Mouse (Mus musculus): ENCODE results near the gene Smarcd3. TPM values are rescaled to one million over a fixed set of nuclear protein-coding genes. Genes with fewer than 3 reads are reported as not detected.
A peak's percentile ranks its signal among the peaks of the same experiment; 100 is the strongest.

Gene Smarcd3
- polyA plus RNA-seq, 1 experiment from 2014 or later: 15.2 TPM

DNA sequence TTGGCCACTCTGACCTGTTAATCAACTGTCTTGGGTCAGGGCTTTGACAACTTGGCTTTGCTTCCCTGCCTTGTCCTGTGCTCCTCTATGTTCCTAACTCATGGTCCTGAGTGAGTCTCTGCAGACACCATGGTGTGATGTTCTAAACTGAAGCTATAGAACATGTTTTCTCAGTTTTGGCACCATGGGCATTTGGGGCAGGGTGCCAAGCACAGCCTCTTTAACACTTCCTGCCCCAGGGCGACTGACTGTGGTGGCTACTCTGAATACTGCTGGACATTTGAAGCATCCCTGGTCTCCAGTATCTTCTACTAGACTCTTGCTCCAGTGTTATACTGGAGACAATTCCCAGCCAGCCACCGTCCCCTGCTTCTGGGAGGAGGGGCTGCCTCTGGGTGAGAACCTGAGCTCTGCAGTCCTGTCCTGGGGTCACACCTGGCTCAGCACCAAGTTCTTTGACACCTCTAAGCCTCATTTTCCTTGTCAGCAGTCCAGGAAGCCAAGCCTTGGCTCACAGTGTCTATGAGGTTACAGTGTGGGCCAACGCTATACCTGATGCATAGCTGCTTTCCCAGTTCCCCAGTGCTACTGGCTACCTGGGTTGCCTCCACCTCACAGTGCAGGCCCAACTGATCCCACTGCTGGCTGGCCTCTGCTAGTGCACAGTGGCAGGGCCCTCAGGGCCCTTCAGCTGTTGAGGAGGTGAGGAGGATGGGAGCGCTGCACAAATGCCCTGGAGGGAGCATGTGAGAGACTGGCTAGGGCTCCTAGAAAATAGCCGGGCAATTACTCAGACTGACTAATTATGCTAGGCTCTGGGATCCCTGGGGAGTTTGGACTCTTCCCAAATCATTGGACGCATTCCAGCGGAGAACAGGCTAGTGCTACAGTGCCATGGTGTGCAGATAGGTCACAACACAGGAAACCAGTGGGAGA lies 12.6 kb downstream of the Smarcd3 start:
- H3K27me3 ChIP-seq (replicated peaks; ENCODE audit: control insufficient read depth, insufficient read depth, low read length): peaks cover 31% of the 10 kb centered on the region
- H3K9me3 ChIP-seq (ENCODE audit: control insufficient read depth, low read length): no peaks in the 10 kb centered on the region
- H3K36me3 ChIP-seq (ENCODE audit: control insufficient read depth, insufficient read depth, low read length): no peaks in the 10 kb centered on the region
- no peak overlapping the region for H3K4me2 ChIP-seq
- ATAC-seq (replicated peaks; ENCODE audit: low FRiP score) (no peak), DNase-seq (ENCODE audit: low spot score) (no peak)
- 71% methylated on average over 7 of the region's 7 CpGs for WGBS
- H3K4me3 ChIP-seq (ENCODE audit: low read depth, low read length): no peak overlapping the region
- no peak overlapping the region for H3K9ac ChIP-seq (ENCODE audit: low read depth, low read length)
- peaks cover 2% of the 10 kb centered on the region; the same call in 1 of the 2 replicates for H3K4me1 ChIP-seq (replicated peaks; ENCODE audit: control insufficient read depth, insufficient read depth, low read length)
- no peak overlapping the region for H3K27ac ChIP-seq (ENCODE audit: low read depth, low read length)

DNA sequence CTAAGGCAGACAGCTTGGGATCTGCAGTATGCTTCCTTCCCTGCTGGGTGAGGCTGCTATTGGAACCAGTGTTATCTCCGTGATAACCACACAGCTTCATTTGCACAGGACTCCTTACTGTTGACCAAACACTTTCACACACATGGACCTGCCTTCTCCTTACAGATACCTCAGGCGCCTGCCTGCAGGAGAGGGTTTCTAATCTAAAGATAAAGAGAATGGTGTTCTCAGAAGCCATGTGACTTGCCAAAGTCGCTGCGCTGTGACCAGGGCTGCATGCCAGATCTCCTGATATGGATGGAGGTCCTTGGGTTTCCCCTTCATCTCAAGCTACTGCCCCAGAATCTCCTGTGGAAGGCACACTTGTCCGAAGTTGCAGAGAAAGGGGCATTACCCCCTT lies 14.8 kb downstream of the Smarcd3 start:
- ATAC-seq (replicated peaks; ENCODE audit: low FRiP score): no peak
- Histone ChIP-seq H3K9ac (ENCODE audit: low read depth, low read length) (no peak overlapping the region), H3K27me3 (replicated peaks; ENCODE audit: control insufficient read depth, insufficient read depth, low read length) (peaks cover 53% of the 10 kb centered on the region), H3K36me3 (ENCODE audit: control insufficient read depth, insufficient read depth, low read length) (no peaks in the 10 kb centered on the region), H3K4me3 (ENCODE audit: low read depth, low read length) (no peak overlapping the region), H3K27ac (ENCODE audit: low read depth, low read length) (no peak overlapping the region), H3K4me1 (replicated peaks; ENCODE audit: control insufficient read depth, insufficient read depth, low read length) (peaks cover 10% of the 10 kb centered on the region), H3K4me2 (no peak overlapping the region), H3K9me3 (ENCODE audit: control insufficient read depth, low read length) (no peaks in the 10 kb centered on the region)
- DNase-seq (ENCODE audit: low spot score): no peak
- WGBS: 6% methylated on average over 5 of the region's 5 CpGs

DNA sequence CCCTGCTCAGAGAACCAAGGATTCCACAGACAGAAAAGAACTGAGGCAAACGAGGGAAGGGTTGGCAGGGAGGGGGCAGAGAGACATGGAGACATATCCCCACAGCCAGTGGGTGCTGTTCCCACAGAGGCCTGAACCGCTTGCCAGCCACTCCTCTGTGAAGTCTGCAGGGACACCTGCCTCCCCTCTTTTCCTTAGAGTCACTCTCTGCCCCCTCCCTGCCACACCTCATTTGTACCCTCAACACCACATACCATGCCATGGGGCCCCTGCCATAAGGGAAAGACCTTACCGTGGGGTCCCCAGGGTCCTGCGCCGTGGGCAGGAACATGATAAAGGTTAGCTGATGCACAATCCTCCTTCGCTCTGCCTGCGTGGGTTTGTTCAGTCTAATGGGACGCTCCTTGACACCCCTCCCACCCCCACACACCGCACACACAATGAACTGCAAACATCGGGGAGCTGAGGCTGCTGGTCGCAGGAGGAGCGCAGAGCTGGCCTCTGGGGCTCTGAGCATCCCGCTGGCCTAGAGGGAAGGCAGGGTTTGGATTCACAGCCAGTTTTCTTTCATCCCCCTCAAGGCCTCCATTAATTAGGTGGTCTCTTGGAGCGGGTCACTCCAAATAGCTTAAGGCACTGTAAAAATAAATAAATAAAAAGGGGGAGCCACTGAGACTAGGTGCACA lies 18.1 kb downstream of the Smarcd3 start:
- Histone ChIP-seq H3K27ac (ENCODE audit: low read depth, low read length) (no peak overlapping the region), H3K9ac (ENCODE audit: low read depth, low read length) (no peak overlapping the region), H3K4me3 (ENCODE audit: low read depth, low read length) (no peak overlapping the region), H3K36me3 (ENCODE audit: control insufficient read depth, insufficient read depth, low read length) (no peaks in the 10 kb centered on the region), H3K27me3 (replicated peaks; ENCODE audit: control insufficient read depth, insufficient read depth, low read length) (peaks cover 86% of the 10 kb centered on the region), H3K4me1 (replicated peaks; ENCODE audit: control insufficient read depth, insufficient read depth, low read length) (peaks cover 30% of the 10 kb centered on the region), H3K9me3 (ENCODE audit: control insufficient read depth, low read length) (no peaks in the 10 kb centered on the region), H3K4me2 (peak overlapping the region; percentile 33)
- ATAC-seq (replicated peaks; ENCODE audit: low FRiP score): no peak
- DNase-seq (ENCODE audit: low spot score): no peak
- WGBS: 33% methylated on average over 14 of the region's 14 CpGs

DNA sequence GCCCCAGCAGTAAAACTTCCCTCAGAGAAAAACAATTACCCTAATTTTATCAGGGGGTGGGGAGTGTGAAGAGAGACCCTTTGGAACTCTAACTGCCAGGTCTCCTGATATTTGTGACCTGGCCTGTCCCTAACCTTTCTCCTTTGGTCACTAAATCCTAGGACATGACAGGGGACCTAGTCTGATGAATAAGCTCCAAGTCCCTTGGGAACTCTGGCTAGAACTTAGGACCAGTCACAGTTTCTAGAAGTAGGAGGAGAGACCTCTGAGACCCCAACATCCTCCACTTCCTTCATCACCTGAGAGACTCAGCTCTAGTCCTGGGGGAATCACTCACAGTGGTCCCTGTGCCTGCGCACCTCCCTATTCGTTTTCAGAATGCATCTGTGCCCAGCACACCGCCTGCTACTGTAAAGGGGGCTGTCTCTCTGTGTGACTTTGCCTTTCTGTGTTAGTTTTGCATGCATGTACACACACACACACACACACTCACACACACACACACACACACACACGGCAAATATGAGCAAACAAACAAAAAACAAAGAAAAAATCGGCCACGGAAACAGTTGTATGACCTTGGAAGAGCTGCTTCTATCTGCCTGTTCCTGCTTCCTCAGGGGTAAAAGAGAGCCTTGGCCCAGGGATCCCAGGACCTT lies 18.8 kb downstream of the Smarcd3 start:
- WGBS: 26% methylated on average over 6 of the region's 6 CpGs
- peak overlapping the region; percentile 57 for H3K9ac ChIP-seq (ENCODE audit: low read depth, low read length)
- DNase-seq (ENCODE audit: low spot score): no peak
- peak overlapping the region; percentile 56 for H3K4me3 ChIP-seq (ENCODE audit: low read depth, low read length)
- H3K9me3 ChIP-seq (ENCODE audit: control insufficient read depth, low read length): no peaks in the 10 kb centered on the region
- H3K4me1 ChIP-seq (replicated peaks; ENCODE audit: control insufficient read depth, insufficient read depth, low read length): peaks cover 31% of the 10 kb centered on the region
- H3K27me3 ChIP-seq (replicated peaks; ENCODE audit: control insufficient read depth, insufficient read depth, low read length): peaks cover 90% of the 10 kb centered on the region
- peak overlapping the region; percentile 33; the same call in 1 of the 2 replicates for H3K27ac ChIP-seq (ENCODE audit: low read depth, low read length)
- peak overlapping the region; percentile 57 for H3K4me2 ChIP-seq
- no peak for ATAC-seq (replicated peaks; ENCODE audit: low FRiP score)
- H3K36me3 ChIP-seq (ENCODE audit: control insufficient read depth, insufficient read depth, low read length): no peaks in the 10 kb centered on the region

GRCm38 (mm10) chr5:24604656-24605100 lies 19.5 kb downstream of the Smarcd3 start:
- ATAC-seq (replicated peaks; ENCODE audit: low FRiP score): peak; percentile 58
- peak overlapping the region; percentile 57 for H3K4me2 ChIP-seq
- peaks cover 95% of the 10 kb centered on the region for H3K27me3 ChIP-seq (replicated peaks; ENCODE audit: control insufficient read depth, insufficient read depth, low read length)

DNA sequence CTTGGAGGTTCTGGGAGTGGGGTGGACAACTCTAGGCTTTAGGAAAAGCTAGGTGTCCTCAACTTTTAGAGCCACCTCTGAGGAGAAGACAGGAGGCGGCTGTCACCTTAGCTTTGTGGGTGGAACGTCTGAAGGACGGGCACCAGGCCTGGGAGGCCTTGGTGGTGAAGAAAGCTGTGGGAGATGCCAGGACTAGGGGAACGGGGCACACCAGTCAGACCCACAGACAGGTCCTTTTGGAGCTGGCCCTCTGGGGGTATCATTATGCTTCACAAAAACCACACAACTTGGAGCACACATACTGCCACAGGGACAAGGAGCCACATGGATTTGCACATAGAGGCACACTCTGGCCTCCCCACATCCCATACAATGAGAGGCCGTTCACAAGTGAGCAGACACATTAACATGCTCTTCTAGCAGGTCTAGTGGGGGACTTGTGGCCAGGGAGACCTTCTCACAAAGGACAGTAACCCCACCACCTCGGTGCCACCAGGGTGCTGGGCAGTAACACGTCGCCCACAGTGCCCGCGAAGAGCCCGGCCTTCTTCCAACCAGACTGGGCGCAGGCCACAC lies 20.0 kb downstream of the Smarcd3 start:
- DNase-seq (ENCODE audit: low spot score): no peak
- WGBS: 29% methylated on average over 12 of the region's 12 CpGs
- H3K4me2 ChIP-seq: peak overlapping the region; percentile 57
- peak overlapping the region; percentile 57 for H3K9ac ChIP-seq (ENCODE audit: low read depth, low read length)
- H3K36me3 ChIP-seq (ENCODE audit: control insufficient read depth, insufficient read depth, low read length): no peaks in the 10 kb centered on the region
- H3K4me3 ChIP-seq (ENCODE audit: low read depth, low read length): peak overlapping the region; percentile 56
- H3K27me3 ChIP-seq (replicated peaks; ENCODE audit: control insufficient read depth, insufficient read depth, low read length): peaks cover 95% of the 10 kb centered on the region
- no peaks in the 10 kb centered on the region for H3K9me3 ChIP-seq (ENCODE audit: control insufficient read depth, low read length)
- H3K27ac ChIP-seq (ENCODE audit: low read depth, low read length): peak overlapping the region; percentile 33
- ATAC-seq (replicated peaks; ENCODE audit: low FRiP score): 0 out of 2 replicates have a peak, but pooled peaks have one; percentile 4
- peaks cover 29% of the 10 kb centered on the region for H3K4me1 ChIP-seq (replicated peaks; ENCODE audit: control insufficient read depth, insufficient read depth, low read length)

More at GRCm38 (mm10) chr5:24604656-24605100, 19.5 kb downstream of the Smarcd3 start:
- peak overlapping the region; percentile 56 for H3K4me3 ChIP-seq (ENCODE audit: low read depth, low read length)
- peak overlapping the region; percentile 33 for H3K27ac ChIP-seq (ENCODE audit: low read depth, low read length)
- peak; percentile 77 for DNase-seq (ENCODE audit: low spot score)
- H3K9ac ChIP-seq (ENCODE audit: low read depth, low read length): peak overlapping the region; percentile 57
- peaks cover 31% of the 10 kb centered on the region for H3K4me1 ChIP-seq (replicated peaks; ENCODE audit: control insufficient read depth, insufficient read depth, low read length)
- WGBS: 1% methylated on average over 43 of the region's 46 CpGs
- H3K9me3 ChIP-seq (ENCODE audit: control insufficient read depth, low read length): no peaks in the 10 kb centered on the region
- H3K36me3 ChIP-seq (ENCODE audit: control insufficient read depth, insufficient read depth, low read length): no peaks in the 10 kb centered on the region

- Histone ChIP-seq H3K27ac (ENCODE audit: low read depth, low read length) (no peak overlapping the region), H3K9ac (ENCODE audit: low read depth, low read length) (no peak overlapping the region), H3K4me2 (peak overlapping the region; percentile 65; the same call in 1 of the 2 replicates), H3K36me3 (ENCODE audit: control insufficient read depth, insufficient read depth, low read length) (no peaks in the 10 kb centered on the region), H3K9me3 (ENCODE audit: control insufficient read depth, low read length) (no peaks in the 10 kb centered on the region), H3K4me1 (replicated peaks; ENCODE audit: control insufficient read depth, insufficient read depth, low read length) (peaks cover 29% of the 10 kb centered on the region), H3K27me3 (replicated peaks; ENCODE audit: control insufficient read depth, insufficient read depth, low read length) (peaks cover 99% of the 10 kb centered on the region), H3K4me3 (ENCODE audit: low read depth, low read length) (no peak overlapping the region)
- 57% methylated on average over 8 of the region's 8 CpGs for WGBS
- no peak for ATAC-seq (replicated peaks; ENCODE audit: low FRiP score)
- no peak for DNase-seq (ENCODE audit: low spot score)
Measured at GRCm38 (mm10) chr5:24603431-24604010, 20.7 kb downstream of the Smarcd3 start.

Data from liver, embryonic 11.5 days (tissue).